Mouse (Mus musculus) small intestine, adult 2 months (tissue): ENCODE measurements around the gene Prmt7. TPM values are rescaled to one million over a fixed set of nuclear protein-coding genes. Genes with fewer than 3 reads are reported as not detected.
A peak's percentile ranks its signal among the peaks of the same experiment; 100 is the strongest.

Source experiments
- H3K27ac ChIP-seq: fragments of 200-500 bp; 2 replicates; pipeline ENCODE4 v1.5.1; 2012; ENCODE audit warnings: low read depth, low read length, control low read depth, inconsistent platforms; ENCODE audit not compliant: insufficient read depth
- H3K27me3 ChIP-seq: fragments of 200-500 bp; 2 replicates; pipeline ENCODE4 v1.6.1; 2012; ENCODE audit warnings: mild to moderate bottlenecking, moderate library complexity, low read length, inconsistent platforms; ENCODE audit not compliant: control insufficient read depth, insufficient read depth
- H3K36me3 ChIP-seq: fragments of 200-500 bp; 2 replicates; pipeline ENCODE4 v1.6.1; 2012; ENCODE audit warnings: mild to moderate bottlenecking, low read length, control low read depth, inconsistent platforms; ENCODE audit not compliant: control insufficient read depth, insufficient read depth
- H3K4me1 ChIP-seq: fragments of 200-500 bp; 2 replicates; pipeline ENCODE4 v1.6.1; 2012; ENCODE audit warnings: low read length, inconsistent platforms, mixed read lengths; ENCODE audit not compliant: control insufficient read depth, insufficient read depth, insufficient read length
- H3K4me3 ChIP-seq: fragments of 200-500 bp; 2 replicates; pipeline ENCODE4 v1.5.1; 2012; ENCODE audit warnings: low read depth, mild to moderate bottlenecking, control low read depth, inconsistent platforms, low read length, moderate library complexity
- CTCF ChIP-seq: fragments of 200-500 bp; IDR thresholded peaks from 2 replicates; pipeline ENCODE4 v1.5.1; 2012; ENCODE audit warnings: low read depth, mild to moderate bottlenecking, control low read depth, inconsistent platforms, low read length, moderate library complexity, mixed read lengths; ENCODE audit not compliant: insufficient replicate concordance, insufficient read length; ENCODE audit errors: extremely low read depth
- POLR2A ChIP-seq: fragments of 200-500 bp; IDR thresholded peaks from 2 replicates; pipeline ENCODE4 v1.6.1; 2012; ENCODE audit warnings: low read depth, mild to moderate bottlenecking, control low read depth, inconsistent platforms, low read length, moderate library complexity
- WGBS: fragments of 180-500 bp; shearing (Covaris S2); methylation state at CpG from one replicate; pipeline ENCODE4 v1.1.7; 2018; 5-methylcytosine and 5-hydroxymethylcytosine counted together
- polyA plus RNA-seq: library from polyadenylated mRNA; depleted of rRNA; stranded (reverse); fragments of >200 nt; gene quantifications from 2 replicates; pipeline ENCODE4 v1.2.3, GENCODE M21; 2012; rRNA removed

Prmt7 gene
- 7.8 and 11.9 TPM in 2 replicates for polyA plus RNA-seq

GRCm38 (mm10) chr8:106210821-106211345 is at the start of gene Prmt7, which contains the start of gene Slc7a6os:
TSS of gene Prmt7 (plus strand) at chr8:106210936.
TSS of gene Slc7a6os (minus strand) at chr8:106210935.
- WGBS = under 1% methylated on average over 52 of the region's 52 CpGs
- peak; percentile 91 for TF ChIP-seq POLR2A
- no peak for TF ChIP-seq CTCF
- H3K27me3 ChIP-seq = no peaks in the 10 kb centered on the region
- peaks cover 3% of the 10 kb centered on the region; the same call in 1 of the 2 replicates for H3K4me1 ChIP-seq
- H3K36me3 ChIP-seq = peaks cover 11% of the 10 kb centered on the region
- H3K4me3 ChIP-seq = peak within 1 kb of the TSS; percentile 91
- H3K27ac ChIP-seq = peak within 1 kb of the TSS; percentile 70

- TF ChIP-seq POLR2A (no peak), CTCF (no peak)
- no peak overlapping the region for H3K27ac ChIP-seq
- no peak overlapping the region for H3K4me3 ChIP-seq
- H3K4me1 ChIP-seq = no peaks in the 10 kb centered on the region
- WGBS = 86% methylated on average over 9 of the region's 9 CpGs
- H3K36me3 ChIP-seq = peaks cover 3% of the 10 kb centered on the region; the same call in 1 of the 2 replicates
- H3K27me3 ChIP-seq = no peaks in the 10 kb centered on the region
Observed at GRCm38 (mm10) chr8:106163251-106163650, 47.5 kb upstream of the Prmt7 start.

DNA sequence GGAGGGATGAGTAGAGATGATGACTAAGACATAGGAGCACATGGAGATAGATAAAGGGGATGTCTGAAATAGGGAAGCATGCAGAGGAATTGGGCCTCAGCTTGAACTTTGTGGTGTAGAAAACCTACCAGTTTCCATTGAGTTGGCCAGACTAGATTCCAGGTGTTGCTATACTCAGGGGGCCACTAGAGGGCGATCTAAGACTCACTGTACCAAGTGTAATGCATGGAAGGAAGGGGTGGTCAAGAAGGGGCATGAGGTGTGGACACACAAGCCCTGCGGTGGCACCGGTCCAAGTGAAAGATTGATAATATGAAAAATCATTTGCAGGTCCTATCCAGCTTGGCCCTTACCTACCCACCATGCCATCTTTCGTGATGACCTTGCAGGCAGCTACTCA is 45.3 kb upstream of the Prmt7 start:
- 0 out of 2 replicates have a peak, but pooled peaks cover 3% of the 10 kb centered on the region for H3K27me3 ChIP-seq
- TF ChIP-seq CTCF (peak; percentile 76; the same call in 1 of the 2 replicates), POLR2A (no peak)
- WGBS = 33% methylated on average over 4 of the region's 4 CpGs
- no peak overlapping the region for H3K4me3 ChIP-seq
- H3K4me1 ChIP-seq = no peaks in the 10 kb centered on the region
- no peak overlapping the region for H3K27ac ChIP-seq
- H3K36me3 ChIP-seq = peaks cover 3% of the 10 kb centered on the region; the same call in 1 of the 2 replicates

- Histone ChIP-seq H3K36me3 (no peaks in the 10 kb centered on the region), H3K27me3 (0 out of 2 replicates have a peak, but pooled peaks cover 3% of the 10 kb centered on the region), H3K4me1 (no peaks in the 10 kb centered on the region), H3K27ac (peak within 1 kb of the TSS; percentile 14; the same call in 1 of the 2 replicates), H3K4me3 (peak within 1 kb of the TSS; percentile 93)
- WGBS = under 1% methylated on average over 59 of the region's 59 CpGs
- TF ChIP-seq POLR2A = peak; percentile 53
- TF ChIP-seq CTCF = 0 out of 2 replicates have a peak, but pooled peaks have one; percentile 5
Observed at GRCm38 (mm10) chr8:106168356-106169016, 42.2 kb upstream of the Prmt7 start, which contains the start of gene Slc7a6. TSS of gene Slc7a6 (plus strand) at chr8:106168857.

DNA sequence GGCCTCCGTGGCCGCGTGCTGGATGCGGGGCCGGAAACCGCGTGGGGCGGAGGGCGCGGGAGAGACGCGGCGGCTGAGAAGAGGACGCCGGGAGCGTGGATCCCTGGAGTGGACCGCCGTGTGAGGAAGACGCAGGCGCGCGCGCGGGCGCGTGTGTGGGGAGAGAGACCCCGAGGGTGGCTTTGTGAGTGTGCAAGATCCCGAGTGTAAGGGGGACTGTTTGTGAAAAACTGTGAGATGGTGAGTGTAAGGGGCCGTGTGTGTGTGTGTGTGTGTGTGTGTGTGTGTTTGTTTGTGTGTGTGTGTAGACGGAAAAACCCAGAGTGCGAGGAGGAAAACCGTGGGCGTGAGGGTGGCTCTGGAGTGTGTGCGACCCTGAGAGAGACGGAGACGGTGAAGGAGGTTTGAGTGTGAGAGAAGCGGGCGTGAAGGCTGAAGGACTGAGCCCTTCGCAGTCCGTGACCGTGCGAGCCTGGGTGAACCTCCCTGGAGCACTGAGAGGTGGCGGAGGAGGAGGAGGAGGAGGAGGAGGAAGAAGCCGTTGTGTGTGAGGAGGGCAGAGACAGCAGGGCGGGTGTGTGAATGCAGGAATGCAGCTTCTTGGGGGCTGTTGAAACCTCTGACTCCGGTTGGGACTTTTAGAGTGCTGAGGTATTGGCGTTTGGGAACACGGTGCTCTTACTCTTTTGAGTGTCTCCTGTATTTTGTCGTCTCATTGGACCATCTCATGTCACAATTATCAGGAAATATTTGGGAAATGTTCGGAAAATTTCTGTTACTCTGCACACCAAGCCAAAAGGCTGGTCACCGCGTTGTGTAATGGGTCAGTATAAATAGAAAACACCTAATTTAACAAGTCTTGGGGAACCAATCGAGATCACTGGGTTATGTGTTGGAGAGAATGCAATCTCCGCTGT is 41.5 kb upstream of the Prmt7 start:
- H3K4me1 ChIP-seq = no peaks in the 10 kb centered on the region
- 0 out of 2 replicates have a peak, but pooled peaks cover 3% of the 10 kb centered on the region for H3K27me3 ChIP-seq
- H3K36me3 ChIP-seq = no peaks in the 10 kb centered on the region
- under 1% methylated on average over 54 of the region's 54 CpGs for WGBS
- no peak; the same call in 1 of the 2 replicates for TF ChIP-seq POLR2A
- TF ChIP-seq CTCF = no peak
- peak overlapping the region; percentile 93 for H3K4me3 ChIP-seq
- H3K27ac ChIP-seq = peak overlapping the region; percentile 14; the same call in 1 of the 2 replicates

- TF ChIP-seq POLR2A (no peak), CTCF (no peak)
- Histone ChIP-seq H3K4me3 (peak overlapping the region; percentile 93; the same call in 1 of the 2 replicates), H3K27me3 (0 out of 2 replicates have a peak, but pooled peaks cover 3% of the 10 kb centered on the region), H3K4me1 (no peaks in the 10 kb centered on the region), H3K27ac (no peak overlapping the region), H3K36me3 (no peaks in the 10 kb centered on the region)
- WGBS = 18% methylated on average over 6 of the region's 6 CpGs
Observed at GRCm38 (mm10) chr8:106169934-106170480, 40.7 kb upstream of the Prmt7 start.

- H3K4me3 ChIP-seq = no peak overlapping the region
- H3K27me3 ChIP-seq = 0 out of 2 replicates have a peak, but pooled peaks cover 3% of the 10 kb centered on the region
- TF ChIP-seq CTCF = no peak
- no peaks in the 10 kb centered on the region for H3K4me1 ChIP-seq
- no peak overlapping the region for H3K27ac ChIP-seq
- WGBS = 82% methylated on average over 3 of the region's 3 CpGs
- H3K36me3 ChIP-seq = no peaks in the 10 kb centered on the region
Observed at GRCm38 (mm10) chr8:106173566-106173965, 37.2 kb upstream of the Prmt7 start.
